Mouse (Mus musculus) MEL (cell line): Measurements from ENCODE around the gene Borcs8. TPM values are rescaled to one million over a fixed set of nuclear protein-coding genes. Genes with fewer than 3 reads are reported as not detected.

Experiments used
- DNase-seq: peaks from one replicate; pipeline ENCODE4 v3.0.0; 2011; ENCODE audit warnings: low read depth, low spot score
- H3K27ac ChIP-seq: 2 replicates; pipeline ENCODE4 v1.5.1; 2012; ENCODE audit warnings: low read depth, mild to moderate bottlenecking, control low read depth, low read length, moderate library complexity; ENCODE audit not compliant: control insufficient read depth
- H3K27me3 ChIP-seq, 2 experiments: fragments of 150-350 bp in 1 of 2; sonication (generic) in 1 of 2; 2 replicates each; pipeline ENCODE4 v1.6.1; 2012; ENCODE audit warnings: low read length in 2 of 2, mild to moderate bottlenecking in 2 of 2, improper control_type of control experiment in 1 of 2, moderate library complexity in 1 of 2; ENCODE audit not compliant: insufficient read depth in 2 of 2, control insufficient read depth in 1 of 2
- H3K36me3 ChIP-seq, 2 experiments: 2 replicates each; pipeline ENCODE4 v1.6.1; 2012 to 2014; ENCODE audit warnings: low read length in 2 of 2, improper control_type of control experiment in 1 of 2, inconsistent platforms in 1 of 2, mild to moderate bottlenecking in 1 of 2; ENCODE audit not compliant: insufficient read depth in 2 of 2, control insufficient read depth in 1 of 2
- H3K4me1 ChIP-seq, 2 experiments: fragments of 150-350 bp in 1 of 2; sonication (generic) in 1 of 2; 2 replicates each; pipeline ENCODE4 v1.6.1; 2012; ENCODE audit warnings: low read length in 2 of 2, improper control_type of control experiment in 1 of 2, mild to moderate bottlenecking in 1 of 2; ENCODE audit not compliant: insufficient read depth in 2 of 2, control insufficient read depth in 1 of 2
- H3K4me3 ChIP-seq, 2 experiments: fragments of 150-350 bp in 1 of 2; sonication (generic) in 1 of 2; 2 replicates each; pipeline ENCODE4 v1.5.1; 2012; ENCODE audit warnings: low read depth in 2 of 2, low read length in 2 of 2, mild to moderate bottlenecking in 2 of 2, moderate library complexity in 2 of 2, control low read depth in 1 of 2, improper control_type of control experiment in 1 of 2; ENCODE audit not compliant: control insufficient read depth in 1 of 2, insufficient read depth in 1 of 2
- H3K79me2 ChIP-seq: 2 replicates; pipeline ENCODE4 v1.6.1; 2012; ENCODE audit warnings: mild to moderate bottlenecking, low read length, moderate library complexity; ENCODE audit not compliant: control insufficient read depth, poor library complexity, insufficient read depth
- H3K9ac ChIP-seq: 2 replicates; pipeline ENCODE4 v1.6.1; 2012; ENCODE audit warnings: low read depth, mild to moderate bottlenecking, control low read depth, low read length, moderate library complexity; ENCODE audit not compliant: control insufficient read depth, poor library complexity, severe bottlenecking
- H3K9me3 ChIP-seq: fragments of 150-350 bp; sonication (generic); replicated peaks from 2 replicates; pipeline ENCODE4 v1.6.1; 2012; ENCODE audit warnings: mild to moderate bottlenecking, low read length, improper control_type of control experiment, moderate library complexity; ENCODE audit not compliant: insufficient read depth
- CHD1 ChIP-seq: IDR thresholded peaks from 2 replicates; pipeline ENCODE4 v1.6.1; 2012; ENCODE audit warnings: low read depth, mild to moderate bottlenecking, inconsistent platforms, low read length, improper control_type of control experiment
- E2F4 ChIP-seq: IDR thresholded peaks from 2 replicates; pipeline ENCODE4 v1.6.1; 2011; ENCODE audit warnings: low read depth, low read length, improper control_type of control experiment, borderline replicate concordance
- EP300 ChIP-seq, 2 experiments: IDR thresholded peaks; 2 replicates each; pipeline ENCODE4 v1.6.1; 2011; ENCODE audit warnings: improper control_type of control experiment in 2 of 2, low read length in 2 of 2, low read depth in 1 of 2, mild to moderate bottlenecking in 1 of 2
- ETS1 ChIP-seq: IDR thresholded peaks from 2 replicates; pipeline ENCODE4 v1.6.1; 2012; ENCODE audit warnings: low read depth, mild to moderate bottlenecking, inconsistent platforms, low read length, improper control_type of control experiment, moderate library complexity
- GABPA ChIP-seq: IDR thresholded peaks from 2 replicates; pipeline ENCODE4 v1.6.1; 2012; ENCODE audit warnings: low read depth, mild to moderate bottlenecking, inconsistent platforms, low read length, improper control_type of control experiment, moderate library complexity
- GATA1 ChIP-seq: IDR thresholded peaks from 2 replicates; pipeline ENCODE4 v1.6.1; 2011; ENCODE audit warnings: low read depth, low read length, improper control_type of control experiment
- HCFC1 ChIP-seq: IDR thresholded peaks from 2 replicates; pipeline ENCODE4 v1.6.1; 2012; ENCODE audit warnings: low read depth, mild to moderate bottlenecking, inconsistent platforms, low read length, improper control_type of control experiment, moderate library complexity
- JUND ChIP-seq: IDR thresholded peaks from 2 replicates; pipeline ENCODE4 v1.6.1; 2011; ENCODE audit warnings: low read depth, mild to moderate bottlenecking, improper control_type of control experiment, low read length
- MAFK ChIP-seq: IDR thresholded peaks from 2 replicates; pipeline ENCODE4 v1.6.1; 2011; ENCODE audit warnings: low read depth, mild to moderate bottlenecking, low read length, improper control_type of control experiment, borderline replicate concordance
- MEF2A ChIP-seq: IDR thresholded peaks from 2 replicates; pipeline ENCODE4 v1.6.1; 2014; ENCODE audit warnings: low read depth, mild to moderate bottlenecking, inconsistent platforms, low read length, improper control_type of control experiment; ENCODE audit not compliant: poor library complexity, insufficient replicate concordance, severe bottlenecking; ENCODE audit errors: extremely low read depth
- MXI1 ChIP-seq: IDR thresholded peaks from 2 replicates; pipeline ENCODE4 v1.6.1; 2011; ENCODE audit warnings: mild to moderate bottlenecking, low read depth, low read length, improper control_type of control experiment
- MYB ChIP-seq: IDR thresholded peaks from 2 replicates; pipeline ENCODE4 v1.6.1; 2011; ENCODE audit warnings: mild to moderate bottlenecking, low read depth, low read length, improper control_type of control experiment
- MYC ChIP-seq: IDR thresholded peaks from 2 replicates; pipeline ENCODE4 v1.6.1; 2011; ENCODE audit warnings: low read depth, mild to moderate bottlenecking, low read length, improper control_type of control experiment, moderate library complexity
- NRF1 ChIP-seq: IDR thresholded peaks from 2 replicates; pipeline ENCODE4 v1.6.1; 2014; ENCODE audit warnings: low read depth, mild to moderate bottlenecking, inconsistent platforms, low read length, improper control_type of control experiment, moderate library complexity; ENCODE audit not compliant: poor library complexity, insufficient read depth, severe bottlenecking
- POLR2A ChIP-seq, 2 experiments: IDR thresholded peaks; 2 replicates each; pipeline ENCODE4 v1.6.1; 2011 to 2012; ENCODE audit warnings: low read length in 2 of 2, mild to moderate bottlenecking in 2 of 2, control low read depth in 1 of 2, improper control_type of control experiment in 1 of 2, low read depth in 1 of 2, moderate library complexity in 1 of 2; ENCODE audit not compliant: control insufficient read depth in 1 of 2, insufficient read depth in 1 of 2, poor library complexity in 1 of 2
- RAD21 ChIP-seq: IDR thresholded peaks from 2 replicates; pipeline ENCODE4 v1.6.1; 2011; ENCODE audit warnings: mild to moderate bottlenecking, low read depth, low read length, improper control_type of control experiment
- RCOR1 ChIP-seq: IDR thresholded peaks from 2 replicates; pipeline ENCODE4 v1.6.1; 2012; ENCODE audit warnings: low read depth, mild to moderate bottlenecking, inconsistent platforms, low read length, improper control_type of control experiment
- SIN3A ChIP-seq: IDR thresholded peaks from 2 replicates; pipeline ENCODE4 v1.6.1; 2012; ENCODE audit warnings: low read length, improper control_type of control experiment, inconsistent platforms
- SMC3 ChIP-seq: IDR thresholded peaks from 2 replicates; pipeline ENCODE4 v1.6.1; 2011; ENCODE audit warnings: low read depth, low read length, improper control_type of control experiment
- TBP ChIP-seq: IDR thresholded peaks from 2 replicates; pipeline ENCODE4 v1.8.0; 2011; ENCODE audit warnings: low read depth, low read length, improper control_type of control experiment
- USF1 ChIP-seq: IDR thresholded peaks from 2 replicates; pipeline ENCODE4 v1.6.1; 2014; ENCODE audit warnings: low read depth, mild to moderate bottlenecking, inconsistent platforms, low read length, improper control_type of control experiment, moderate library complexity
- ZNF384 ChIP-seq: IDR thresholded peaks from 2 replicates; pipeline ENCODE4 v1.6.1; 2012; ENCODE audit warnings: low read depth, mild to moderate bottlenecking, inconsistent platforms, low read length, improper control_type of control experiment
- polyA plus RNA-seq, 2 experiments: library from polyadenylated mRNA; stranded (reverse) in 1 of 2; unstranded in 1 of 2; fragments of >175 nt in 1 of 2; fragments of >200 nt in 1 of 2; gene quantifications; 2 replicates each; pipeline versions ENCODE4 v1.2.1 to v1.2.4; 2012; ENCODE audit warnings: low replicate concordance in 2 of 2, low read depth in 1 of 2; ENCODE audit not compliant: insufficient read length in 2 of 2, insufficient read depth in 1 of 2, missing spikeins in 1 of 2
- total RNA-seq: library from RNA; depleted of rRNA; stranded (reverse); fragments of 300-350 nt; gene quantifications from 2 replicates; pipeline ENCODE4 v1.2.3, GENCODE M21; 2012

The Borcs8 gene
- total and polyA plus RNA-seq, 3 experiments = 49.5 to 73.0 TPM; not detected in 1

DNA sequence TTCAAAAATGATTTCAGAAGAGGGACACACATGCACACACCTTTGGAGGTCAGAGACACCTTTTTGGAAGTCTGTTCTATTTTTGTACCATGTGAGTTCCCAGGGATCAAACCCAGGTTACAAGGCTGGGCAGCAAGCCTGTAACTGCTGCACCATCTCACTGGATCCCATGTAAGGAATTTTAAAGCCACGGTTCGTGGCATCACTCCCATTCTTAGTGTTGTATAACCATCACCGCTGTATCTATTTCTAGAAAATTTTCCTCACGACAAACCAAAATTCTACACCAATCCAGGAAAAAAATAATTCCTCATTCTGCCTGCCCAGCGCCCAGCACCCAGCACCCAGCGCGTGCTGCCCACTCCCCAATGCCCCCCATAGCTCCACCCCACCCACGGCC, 40.0 kb upstream of the Borcs8 start:
- Histone ChIP-seq H3K4me1 (peaks cover 0 to 4% of the 10 kb centered on the region in 2 experiments; a peak in 1 of 4 replicates), H3K9ac (no peak overlapping the region), H3K79me2 (no peaks in the 10 kb centered on the region), H3K9me3 (no peaks in the 10 kb centered on the region), H3K27me3 (peaks cover 0 to 2% of the 10 kb centered on the region in 2 experiments; a peak in 3 of 4 replicates), H3K4me3 (no peak overlapping the region), H3K27ac (no peak overlapping the region), H3K36me3 (no peaks in the 10 kb centered on the region)
- TF ChIP-seq MYC (no peak), POLR2A (IDR thresholded peaks at IDR 0.05; ENCODE audit: control insufficient read depth in 1 of 2, insufficient read depth in 1 of 2, low read depth in 1 of 2, low read length in 2 of 2, poor library complexity in 1 of 2) (no peak), SMC3 (no peak), MEF2A (no peak), HCFC1 (no peak), RCOR1 (no peak), MXI1 (no peak), RAD21 (no peak), GATA1 (no peak), EP300 (IDR thresholded peaks at IDR 0.05; ENCODE audit: low read depth in 1 of 2, low read length in 2 of 2) (no peak), E2F4 (no peak), JUND (no peak), MAFK (no peak), ETS1 (no peak), USF1 (no peak), SIN3A (no peak), NRF1 (no peak), ZNF384 (no peak)
- no peak for DNase-seq

- Histone ChIP-seq H3K4me1 (peaks cover 0 to 4% of the 10 kb centered on the region in 2 experiments; a peak in 1 of 4 replicates), H3K27ac (no peak overlapping the region), H3K79me2 (no peaks in the 10 kb centered on the region), H3K9ac (no peak overlapping the region), H3K9me3 (no peaks in the 10 kb centered on the region), H3K36me3 (no peaks in the 10 kb centered on the region), H3K27me3 (peaks cover 0 to 2% of the 10 kb centered on the region in 2 experiments; a peak in 3 of 4 replicates), H3K4me3 (no peak overlapping the region)
- DNase-seq = no peak
- TF ChIP-seq MYB = no peak
- no peak for TF ChIP-seq MXI1
- TF ChIP-seq MEF2A = no peak
- no peak for TF ChIP-seq TBP
- no peak for TF ChIP-seq POLR2A (IDR thresholded peaks at IDR 0.05; ENCODE audit: control insufficient read depth in 1 of 2, insufficient read depth in 1 of 2, low read depth in 1 of 2, low read length in 2 of 2, poor library complexity in 1 of 2)
- TF ChIP-seq CHD1 = no peak
- no peak for TF ChIP-seq GABPA
- no peak for TF ChIP-seq EP300 (IDR thresholded peaks at IDR 0.05; ENCODE audit: low read depth in 1 of 2, low read length in 2 of 2)
Measured at GRCm38 (mm10) chr8:70100241-70100640, 39.1 kb upstream of the Borcs8 start.
